Mouse (Mus musculus): Measurements from ENCODE around the gene Cutal. TPM values are rescaled to one million over a fixed set of nuclear protein-coding genes. Genes with fewer than 3 reads are reported as not detected.

The Cutal gene
- total and polyA plus RNA-seq, 3 experiments, result not detected

DNA sequence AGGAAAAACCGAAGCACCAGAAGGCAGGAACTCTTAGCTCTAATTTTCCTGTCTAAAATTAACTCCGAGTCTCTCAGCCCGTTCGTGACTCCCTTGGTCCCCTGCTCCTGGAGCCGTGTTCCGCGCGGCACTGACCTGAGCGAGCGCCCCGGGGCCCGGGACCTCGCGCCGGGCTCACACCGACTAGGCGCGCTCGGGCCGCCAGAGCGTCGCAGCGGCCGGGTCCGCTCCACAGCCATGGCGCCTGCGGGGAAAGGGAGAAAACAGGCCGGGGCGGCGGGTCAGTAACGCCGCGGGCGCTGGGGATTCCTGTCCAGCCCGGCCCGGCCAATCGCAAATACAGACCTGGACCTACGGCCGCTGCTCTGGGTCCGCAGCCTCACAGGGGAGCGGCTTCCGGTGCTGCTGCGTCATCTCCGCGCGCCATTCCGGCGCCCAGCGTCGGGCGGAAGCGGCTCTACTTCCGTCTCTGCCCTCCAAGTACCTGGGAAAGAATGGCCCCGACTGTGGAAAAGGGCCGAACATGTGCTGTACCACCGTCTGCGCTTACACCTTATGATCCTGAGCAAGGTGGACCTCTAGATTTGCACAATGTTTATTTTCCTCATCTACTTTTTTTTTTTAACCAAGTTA lies 48.3 kb upstream of the Cutal start, which contains the start of gene Fbxw2 (continued):
- TF ChIP-seq JUND (IDR thresholded peaks at IDR 0.05; ENCODE audit: low read depth, low read length) (no peak), ELF1 (IDR thresholded peaks at IDR 0.05; ENCODE audit: low read depth, low read length) (peak; percentile 99), SIN3A (IDR thresholded peaks at IDR 0.05; ENCODE audit: low read length) (peak; percentile 94), RCOR1 (IDR thresholded peaks at IDR 0.05; ENCODE audit: low read depth, low read length) (no peak), ZC3H11A (IDR thresholded peaks at IDR 0.05; ENCODE audit: low read depth, low read length) (no peak), TCF12 (IDR thresholded peaks at IDR 0.05; ENCODE audit: low read depth, low read length) (peak; percentile 55), MEF2A (IDR thresholded peaks at IDR 0.05; ENCODE audit: extremely low read depth, insufficient replicate concordance, low read depth, low read length, poor library complexity, severe bottlenecking) (no peak), POLR2AphosphoS2 (IDR thresholded peaks at IDR 0.05; ENCODE audit: low read length) (peak; percentile 81), ETS1 (IDR thresholded peaks at IDR 0.05; ENCODE audit: low read depth, low read length) (no peak), ZNF384 (IDR thresholded peaks at IDR 0.05; ENCODE audit: low read depth, low read length) (no peak), CTCF (IDR thresholded peaks at IDR 0.05 in 2 of 3, conservative IDR thresholded peaks at IDR 0.05 in 1 of 3; ENCODE audit: control insufficient read depth in 1 of 3, insufficient read depth in 1 of 3, low read depth in 2 of 3, low read length in 3 of 3, poor library complexity in 1 of 3, severe bottlenecking in 1 of 3) (no peak), RAD21 (IDR thresholded peaks at IDR 0.05; ENCODE audit: low read depth, low read length) (no peak), KAT2A (conservative IDR thresholded peaks at IDR 0.05; ENCODE audit: low read depth, low read length) (peak; percentile 82; the same call in 1 of the 2 replicates), POLR2AphosphoS5 (IDR thresholded peaks at IDR 0.05; ENCODE audit: borderline replicate concordance, low read depth, low read length) (no peak), TAL1 (IDR thresholded peaks at IDR 0.05; ENCODE audit: low read length) (no peak), ZKSCAN1 (IDR thresholded peaks at IDR 0.05; ENCODE audit: low read depth, low read length) (no peak)

DNA sequence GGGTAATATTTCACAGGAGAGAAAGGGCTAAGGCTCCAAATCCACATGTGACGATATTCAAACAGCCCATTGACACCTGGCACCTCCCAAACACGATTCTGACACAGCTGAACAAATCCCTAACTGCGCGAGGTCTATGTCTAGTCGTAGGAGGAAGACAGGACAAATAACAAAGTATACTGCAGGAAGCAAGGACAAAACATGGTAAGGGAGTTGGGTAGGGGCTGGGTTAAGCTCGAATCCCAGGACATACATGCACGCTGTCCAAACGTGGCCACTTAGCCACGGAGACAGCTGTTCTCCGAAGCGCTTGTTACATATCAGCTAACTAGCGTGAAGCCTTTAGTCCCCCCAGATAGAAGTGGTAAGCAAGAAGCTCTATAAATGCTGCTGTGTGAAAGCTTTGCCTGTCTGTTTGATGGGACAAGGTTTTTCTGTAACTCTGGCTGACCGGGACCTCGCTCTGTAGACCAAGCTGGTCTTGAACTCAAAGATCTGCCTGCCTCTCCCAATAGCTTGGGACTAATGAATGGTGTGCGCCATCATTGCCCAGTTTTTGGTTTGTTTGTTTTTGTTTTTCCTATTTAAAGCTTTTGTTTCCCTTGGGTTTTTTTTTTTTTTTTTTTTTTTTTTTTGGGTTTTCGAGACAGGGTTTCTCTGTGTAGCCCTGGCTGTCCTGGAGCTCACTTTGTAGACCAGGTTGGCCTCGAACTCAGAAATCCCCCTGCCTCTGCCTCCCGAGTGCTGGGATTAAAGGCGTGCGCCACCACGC lies 47.5 kb upstream of the Cutal start:
- Histone ChIP-seq H3K4me1 (ENCODE audit: control insufficient read depth in 1 of 2, insufficient read depth in 2 of 2, low read length in 2 of 2) (peaks cover 6 to 13% of the 10 kb centered on the region in 2 experiments; a peak in 3 of 4 replicates), H3K79me2 (ENCODE audit: control insufficient read depth, insufficient read depth, low read length, poor library complexity) (peaks cover 27% of the 10 kb centered on the region), H3K9ac (ENCODE audit: control insufficient read depth, low read depth, low read length, poor library complexity, severe bottlenecking) (peak overlapping the region; percentile 90), H3K36me3 (ENCODE audit: control insufficient read depth in 1 of 2, insufficient read depth in 2 of 2, low read length in 2 of 2) (peaks cover 0 to 25% of the 10 kb centered on the region in 2 experiments; a peak in 3 of 4 replicates), H3K27ac (ENCODE audit: control insufficient read depth, low read depth, low read length) (peak overlapping the region; percentile 78), H3K27me3 (ENCODE audit: control insufficient read depth in 1 of 2, insufficient read depth in 2 of 2, low read length in 2 of 2) (no peaks in the 10 kb centered on the region), H3K4me3 (ENCODE audit: control insufficient read depth in 1 of 2, insufficient read depth in 1 of 2, low read depth in 2 of 2, low read length in 2 of 2) (peak overlapping the region; percentile 68 to 97), H3K9me3 (replicated peaks; ENCODE audit: insufficient read depth, low read length) (no peaks in the 10 kb centered on the region)
- no peak for DNase-seq (ENCODE audit: low read depth, low spot score)
- no peak for TF ChIP-seq MYB (IDR thresholded peaks at IDR 0.05; ENCODE audit: low read depth, low read length)
- TF ChIP-seq MAX (IDR thresholded peaks at IDR 0.05; ENCODE audit: low read length), result 0 out of 2 replicates have a peak, but pooled peaks have one; percentile 2
- TF ChIP-seq POLR2A (IDR thresholded peaks at IDR 0.05; ENCODE audit: control insufficient read depth in 1 of 2, insufficient read depth in 1 of 2, low read depth in 1 of 2, low read length in 2 of 2, poor library complexity in 1 of 2), result peak; percentile 11 to 54; a peak in 1 of 4 replicates
- TF ChIP-seq SIN3A (IDR thresholded peaks at IDR 0.05; ENCODE audit: low read length), result no peak
- peak; percentile 58 for TF ChIP-seq ZNF384 (IDR thresholded peaks at IDR 0.05; ENCODE audit: low read depth, low read length)
- peak; percentile 85 for TF ChIP-seq MYC (IDR thresholded peaks at IDR 0.05; ENCODE audit: low read depth, low read length)
- TF ChIP-seq RCOR1 (IDR thresholded peaks at IDR 0.05; ENCODE audit: low read depth, low read length), result no peak
- 0 out of 2 replicates have a peak, but pooled peaks have one; percentile 0 for TF ChIP-seq MXI1 (IDR thresholded peaks at IDR 0.05; ENCODE audit: low read depth, low read length)
- TF ChIP-seq TCF12 (IDR thresholded peaks at IDR 0.05; ENCODE audit: low read depth, low read length), result no peak
- no peak for TF ChIP-seq KAT2A (conservative IDR thresholded peaks at IDR 0.05; ENCODE audit: low read depth, low read length)
- 0 out of 2 replicates have a peak, but pooled peaks have one; percentile 27 for TF ChIP-seq TBP (IDR thresholded peaks at IDR 0.05; ENCODE audit: low read depth, low read length)
- TF ChIP-seq TAL1 (IDR thresholded peaks at IDR 0.05; ENCODE audit: low read length), result no peak
- TF ChIP-seq CHD1 (IDR thresholded peaks at IDR 0.05; ENCODE audit: low read depth, low read length), result no peak
- no peak for TF ChIP-seq UBTF (IDR thresholded peaks at IDR 0.05; ENCODE audit: borderline replicate concordance, insufficient read depth, low read depth, low read length)

All from MEL (cell line).